Mouse (Mus musculus): ENCODE measurements around the gene Irgm1. TPM values are rescaled to one million over a fixed set of nuclear protein-coding genes. Genes with fewer than 3 reads are reported as not detected.
"Not testable (repeated sequence)": the region's sequence is repeated elsewhere in the genome, so short reads cannot be mapped to it uniquely, and the experiment has no call there.

The Irgm1 gene
- 1 to 10 TPM; 4.4 TPM for total RNA-seq (2021)

DNA sequence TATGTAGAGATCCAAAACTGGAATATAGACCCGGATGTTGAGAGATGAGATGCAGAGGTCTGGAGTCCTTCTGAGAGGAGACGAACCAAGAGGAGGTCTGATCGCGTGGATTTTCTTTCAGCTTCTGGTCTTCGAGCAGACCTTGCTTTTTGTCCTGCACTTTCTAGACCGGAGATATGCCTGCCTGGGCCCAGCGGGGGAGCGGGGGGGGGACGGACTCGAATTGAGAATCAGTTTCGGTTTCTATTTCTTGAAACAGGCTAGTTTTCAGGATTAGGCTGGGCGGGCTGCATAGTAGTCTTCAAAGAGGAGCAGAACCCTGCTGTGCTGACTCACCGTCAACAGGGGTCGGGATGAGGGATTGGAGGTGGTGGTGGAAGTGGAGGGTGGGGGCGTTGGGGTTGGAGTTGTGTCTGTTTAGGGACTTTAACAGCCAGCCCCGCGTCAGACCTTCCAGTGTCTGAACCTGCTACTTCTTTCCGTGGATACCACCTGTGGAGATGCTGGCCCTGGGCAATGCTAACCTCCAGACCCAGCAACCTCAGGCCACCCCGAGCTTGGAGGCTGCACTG, at the start of gene Irgm1:
Gene Irgm1, minus strand, starts transcription at position 483 of the 572 bp plus-strand sequence.
- DNase-seq (ENCODE audit: extremely low spot score in 1 of 2, low spot score in 1 of 2): peak; percentile 20 to 23

DNA sequence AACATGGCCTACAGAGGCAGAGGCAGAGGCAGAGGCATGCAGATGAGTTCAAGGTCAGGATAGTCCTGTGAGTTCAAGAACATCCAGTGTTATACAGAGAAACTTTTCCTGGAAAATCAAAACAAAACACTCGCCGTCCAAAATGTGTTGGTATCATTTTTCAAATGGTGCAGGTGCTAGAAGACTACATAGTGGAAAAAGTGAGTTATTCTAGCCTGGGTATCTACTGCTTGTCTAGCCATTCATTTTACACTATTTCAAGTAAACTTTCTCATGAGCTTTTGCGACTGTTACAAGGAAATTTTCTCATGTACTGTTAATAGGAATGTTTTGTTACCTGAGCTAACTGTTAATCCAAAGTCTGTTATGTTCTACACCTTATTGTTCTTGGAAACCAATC, 46.9 kb upstream of the Irgm1 start:
- DNase-seq (ENCODE audit: extremely low spot score in 1 of 2, low spot score in 1 of 2): no peak

DNA sequence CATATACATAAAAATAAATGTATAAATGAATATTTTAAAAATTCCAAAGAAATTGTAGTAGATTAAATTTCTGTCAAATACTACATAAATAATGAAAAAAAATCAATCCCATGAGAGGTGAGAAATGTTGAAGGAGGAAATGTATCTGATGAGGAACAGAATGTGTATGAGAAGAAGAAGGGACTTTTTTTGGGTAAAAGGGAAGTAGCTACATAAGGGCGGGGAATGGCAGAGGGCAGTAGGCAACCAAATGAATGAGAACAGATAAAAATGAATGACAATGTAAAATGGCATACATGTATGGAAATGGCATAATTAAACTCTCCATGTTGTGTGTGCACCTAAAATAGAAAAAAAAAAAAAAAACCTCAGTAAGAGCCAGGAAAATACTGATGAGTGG, 42.1 kb upstream of the Irgm1 start:
- DNase-seq (ENCODE audit: extremely low spot score in 1 of 2, low spot score in 1 of 2): no peak

DNA sequence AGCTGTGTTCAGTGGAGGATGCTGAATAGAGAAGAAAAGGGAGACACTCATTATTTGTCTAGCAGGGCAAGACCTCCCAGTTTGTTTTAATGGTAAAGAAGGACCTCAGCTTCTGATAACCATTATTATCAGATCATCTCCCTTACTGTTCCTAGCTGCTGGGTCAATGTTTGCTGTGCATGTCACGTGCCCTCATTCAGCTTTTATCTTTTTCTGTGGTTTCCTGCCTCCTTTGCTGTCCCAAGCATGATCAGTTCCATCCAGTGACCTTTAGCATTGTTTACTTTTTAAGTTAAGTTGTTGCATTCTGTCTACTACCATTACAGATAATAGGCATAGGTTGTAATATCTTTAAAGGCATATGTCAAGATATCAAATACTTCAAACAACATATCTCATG, 37.0 kb upstream of the Irgm1 start:
- no peak for DNase-seq (ENCODE audit: extremely low spot score in 1 of 2, low spot score in 1 of 2)

DNA sequence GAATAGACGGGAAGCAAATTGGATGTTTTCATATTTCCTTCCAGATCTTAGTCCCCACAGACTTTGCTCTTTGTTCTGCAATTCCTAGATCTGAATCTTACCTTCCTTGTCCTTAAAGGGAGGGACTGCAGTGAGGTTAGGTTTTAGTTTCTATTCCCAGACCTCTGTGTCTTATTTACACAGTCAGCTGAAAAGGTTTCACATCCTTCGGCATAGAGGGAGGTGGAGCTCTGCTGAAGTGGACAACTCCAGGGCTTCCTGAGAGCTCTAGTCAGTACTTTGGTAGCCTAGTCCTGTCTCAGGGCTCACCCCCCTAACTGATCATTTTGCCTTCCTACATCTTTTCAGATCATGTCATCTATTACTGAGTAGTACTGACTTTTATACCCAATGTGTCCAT, 30.5 kb upstream of the Irgm1 start, which contains the start of gene Gm5431:
Gene Gm5431, minus strand, starts transcription at position 194 of the 400 bp plus-strand sequence.
- DNase-seq (ENCODE audit: extremely low spot score in 1 of 2, low spot score in 1 of 2): no peak

DNA sequence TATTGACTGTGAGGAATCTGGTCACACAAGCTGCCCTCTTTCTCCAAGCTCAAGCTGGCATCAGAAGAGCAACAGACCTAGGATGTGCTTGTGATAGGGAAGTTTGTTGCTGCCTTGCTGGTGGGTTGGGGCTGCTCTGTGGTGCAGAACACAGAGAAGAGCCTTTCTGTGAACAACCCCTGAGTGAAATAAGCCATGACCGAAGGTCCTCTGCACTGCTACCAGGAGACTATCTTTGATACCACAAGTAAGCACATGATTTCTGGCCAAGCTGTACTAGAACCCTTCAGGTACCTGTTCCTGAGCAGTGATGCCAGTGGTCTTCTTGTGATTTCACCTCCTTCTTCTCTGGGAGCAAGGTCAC, 30.1 kb upstream of the Irgm1 start:
- not testable (repeated sequence) for DNase-seq (ENCODE audit: extremely low spot score in 1 of 2, low spot score in 1 of 2)

DNA sequence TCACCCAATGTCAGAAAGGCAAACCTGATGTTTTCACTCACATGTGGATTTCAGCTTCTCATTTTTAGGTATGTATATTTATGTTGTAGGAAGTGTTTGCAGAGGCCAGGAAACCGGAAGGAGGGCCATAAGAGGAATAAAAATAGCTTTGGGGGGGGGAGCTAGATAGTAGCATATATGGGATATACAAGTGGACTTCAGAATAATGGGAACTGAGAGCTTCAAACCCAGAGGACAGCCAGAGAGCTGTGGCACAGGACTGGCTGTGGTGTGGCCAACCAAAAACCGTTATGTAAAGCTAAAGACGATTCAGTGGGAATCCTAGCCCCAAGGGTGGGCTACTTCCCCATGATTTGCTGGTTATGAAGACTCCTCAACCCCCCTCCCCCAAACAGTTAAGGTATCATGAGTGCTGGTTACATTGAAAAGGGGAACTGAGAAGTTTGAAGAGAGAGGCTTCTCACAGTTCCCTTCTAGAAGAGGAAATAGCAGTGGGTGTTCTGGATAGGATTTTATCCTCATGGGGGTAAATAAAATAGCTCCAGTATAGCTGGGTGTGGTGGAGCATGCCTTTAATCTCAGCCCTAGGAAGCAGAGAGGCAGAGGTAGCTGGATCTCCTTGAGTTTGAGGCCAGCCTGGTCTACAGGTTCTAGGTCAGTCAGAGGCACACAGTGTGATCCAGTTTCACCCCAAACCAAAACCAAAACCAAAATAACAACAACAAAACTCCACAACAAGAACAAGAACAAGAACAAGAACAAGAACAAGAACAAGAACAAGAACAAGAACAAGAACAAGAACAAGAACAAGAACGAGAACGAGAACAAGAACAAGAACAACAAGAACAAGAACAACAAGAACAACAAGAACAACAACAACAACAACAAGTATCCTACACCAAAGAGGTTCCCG, 29.4 kb upstream of the Irgm1 start:
- DNase-seq (ENCODE audit: extremely low spot score in 1 of 2, low spot score in 1 of 2): not testable (repeated sequence)

DNA sequence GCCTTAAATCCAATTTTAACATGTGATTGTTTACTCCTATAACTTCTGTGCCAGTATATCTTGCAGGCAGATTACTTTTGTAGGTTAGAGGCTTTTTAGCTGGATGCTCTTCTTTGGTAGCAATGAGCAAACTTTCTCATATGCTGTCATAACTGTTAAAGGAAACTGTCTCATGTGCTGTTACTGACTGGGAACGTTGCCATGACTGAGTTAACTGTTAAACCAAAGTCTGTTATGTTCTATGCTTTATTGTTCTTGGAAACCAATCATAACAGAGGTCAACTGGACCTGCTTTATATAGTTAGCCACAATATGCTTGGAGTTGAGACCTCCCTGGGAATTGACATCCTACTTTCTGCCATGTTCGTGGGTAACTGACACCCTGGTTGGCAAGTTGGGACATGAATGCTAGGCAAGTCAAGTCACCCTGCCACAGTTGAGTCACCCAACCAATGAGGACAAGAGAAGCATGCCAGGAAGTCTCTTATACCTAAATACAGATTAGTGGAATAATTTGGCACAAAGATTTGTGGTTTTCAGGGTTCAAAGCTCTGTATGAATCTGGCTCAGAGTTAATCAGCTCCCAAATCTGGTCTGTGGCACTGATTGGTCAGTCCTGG, 27.4 kb upstream of the Irgm1 start:
- no peak for DNase-seq (ENCODE audit: extremely low spot score in 1 of 2, low spot score in 1 of 2)

DNA sequence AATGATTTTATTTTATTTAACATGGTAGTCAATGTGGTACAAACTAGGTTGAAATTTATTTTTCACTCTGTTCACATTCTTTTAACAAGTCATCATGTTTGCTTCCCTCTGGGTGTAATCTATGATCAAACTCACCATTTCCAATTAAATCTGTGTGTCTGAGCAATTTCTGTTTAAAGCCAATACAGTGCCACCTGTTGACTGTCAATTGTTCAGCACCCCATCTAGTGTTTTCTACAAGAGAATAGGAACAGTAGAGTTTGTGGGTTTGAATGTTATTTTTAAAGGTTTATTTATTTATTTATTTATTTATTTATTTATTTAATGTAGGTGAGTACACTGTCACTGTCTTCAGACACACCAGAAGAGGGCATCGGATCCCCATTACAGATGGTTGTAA, 5.2 kb upstream of the Irgm1 start:
- no peak for DNase-seq (ENCODE audit: extremely low spot score in 1 of 2, low spot score in 1 of 2)

DNA sequence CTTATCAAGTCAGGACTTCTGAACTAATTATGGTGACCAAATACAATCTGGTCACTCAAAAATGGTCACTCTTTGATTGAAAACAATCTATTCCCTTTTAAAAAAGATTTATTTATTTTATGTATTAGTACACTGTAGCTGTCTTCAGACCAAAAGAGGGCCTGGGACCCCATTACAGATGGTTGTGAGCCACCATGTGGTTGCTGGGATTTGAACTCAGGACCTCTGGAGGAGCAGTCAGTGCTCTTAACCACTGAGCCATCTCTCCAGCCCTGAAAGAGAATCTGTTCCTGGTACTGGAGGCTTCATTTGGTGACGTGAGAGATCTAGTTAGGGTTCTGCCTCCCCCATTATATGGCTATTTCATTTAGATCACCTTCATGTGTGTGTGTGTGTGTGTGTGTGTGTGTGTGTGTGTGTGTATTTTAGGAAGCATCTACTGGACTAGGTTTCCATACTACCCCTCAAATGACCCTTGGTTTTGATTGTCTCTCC, 3.9 kb upstream of the Irgm1 start:
- DNase-seq (ENCODE audit: extremely low spot score in 1 of 2, low spot score in 1 of 2): not testable (repeated sequence)

DNA sequence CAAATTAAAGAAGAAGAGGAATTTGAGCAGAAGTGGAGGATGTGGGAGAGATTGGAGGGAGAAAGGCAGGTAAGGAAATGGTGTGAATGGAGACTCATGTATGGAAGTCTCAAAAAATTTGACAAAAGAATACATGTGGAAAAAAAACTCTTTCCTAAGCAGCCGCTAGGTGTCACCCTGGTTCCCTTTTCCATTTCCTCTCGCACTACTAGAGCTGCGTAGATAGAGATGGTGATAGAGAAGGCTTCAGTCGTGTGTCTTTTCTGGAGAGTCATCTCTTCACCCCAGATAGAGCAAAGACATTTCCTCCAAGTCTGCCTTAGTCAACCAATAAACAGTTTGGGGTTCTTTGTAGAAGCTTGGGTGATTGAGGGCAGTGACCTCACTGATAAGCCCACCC, 3.0 kb upstream of the Irgm1 start:
- DNase-seq (ENCODE audit: extremely low spot score in 1 of 2, low spot score in 1 of 2): peak in 1 of 2 experiments; percentile 52

DNA sequence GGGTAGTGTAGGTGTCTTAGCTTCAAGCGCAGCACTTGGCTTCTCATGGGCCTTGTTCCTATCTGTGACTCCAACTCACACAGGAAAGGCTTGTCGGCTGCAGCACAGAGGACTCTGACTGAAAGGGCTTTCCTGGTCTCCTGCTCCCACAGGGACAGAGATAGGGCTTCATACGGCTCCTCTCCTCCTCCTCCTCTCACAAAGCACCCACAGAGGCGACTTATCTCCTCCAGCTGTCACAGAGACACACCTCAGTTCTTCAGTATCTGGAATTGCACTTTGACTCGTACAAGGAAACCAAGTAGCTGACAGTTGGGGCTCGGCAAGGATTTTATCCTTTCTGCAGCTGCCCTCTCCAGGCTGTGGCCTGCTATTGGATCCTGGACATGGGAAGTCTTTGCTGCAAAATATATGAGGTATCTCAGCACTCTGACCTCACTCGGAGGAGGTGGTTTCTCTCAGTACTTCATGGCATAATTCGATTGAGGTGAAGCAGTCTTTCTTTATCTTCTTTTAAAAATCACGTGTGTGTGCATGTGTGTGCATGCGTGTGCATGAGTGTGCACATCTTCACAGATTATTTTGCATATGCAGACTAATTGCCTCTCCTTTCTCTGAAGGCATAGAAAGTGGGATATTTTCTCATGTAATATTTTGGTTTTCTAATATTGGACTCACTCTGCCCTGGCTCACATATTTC, 2.3 kb upstream of the Irgm1 start:
- no peak for DNase-seq (ENCODE audit: extremely low spot score in 1 of 2, low spot score in 1 of 2)

DNA sequence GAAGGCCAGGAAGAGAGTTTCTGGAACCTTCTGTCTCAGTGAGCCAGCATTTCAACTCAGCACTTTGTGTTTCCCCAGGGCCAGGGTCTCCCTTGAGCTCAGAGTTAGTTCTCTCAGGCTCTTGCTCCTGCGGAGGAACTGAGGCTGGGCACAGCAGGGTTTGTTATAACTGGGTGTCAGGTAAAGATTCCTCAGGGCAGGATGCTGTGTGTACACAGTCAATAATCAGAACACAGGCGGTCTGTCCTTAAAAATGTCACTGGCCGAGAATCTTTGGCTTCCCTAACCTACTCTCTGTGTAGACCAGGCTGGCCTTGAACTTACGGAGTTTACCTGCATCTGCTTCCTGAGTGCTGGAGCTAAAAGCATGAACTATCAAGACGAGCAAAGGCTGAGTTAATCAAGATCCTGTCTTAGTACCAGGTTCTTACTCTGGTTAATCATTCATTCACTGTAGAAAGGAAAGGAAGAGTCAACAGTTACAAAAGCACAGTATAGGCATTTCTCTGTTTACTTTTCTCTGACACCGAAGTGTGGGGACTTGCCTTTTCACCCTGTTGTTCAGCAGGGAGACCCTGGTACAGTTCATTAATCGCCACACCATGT, 1.3 kb upstream of the Irgm1 start:
- DNase-seq (ENCODE audit: extremely low spot score in 1 of 2, low spot score in 1 of 2): no peak

DNA sequence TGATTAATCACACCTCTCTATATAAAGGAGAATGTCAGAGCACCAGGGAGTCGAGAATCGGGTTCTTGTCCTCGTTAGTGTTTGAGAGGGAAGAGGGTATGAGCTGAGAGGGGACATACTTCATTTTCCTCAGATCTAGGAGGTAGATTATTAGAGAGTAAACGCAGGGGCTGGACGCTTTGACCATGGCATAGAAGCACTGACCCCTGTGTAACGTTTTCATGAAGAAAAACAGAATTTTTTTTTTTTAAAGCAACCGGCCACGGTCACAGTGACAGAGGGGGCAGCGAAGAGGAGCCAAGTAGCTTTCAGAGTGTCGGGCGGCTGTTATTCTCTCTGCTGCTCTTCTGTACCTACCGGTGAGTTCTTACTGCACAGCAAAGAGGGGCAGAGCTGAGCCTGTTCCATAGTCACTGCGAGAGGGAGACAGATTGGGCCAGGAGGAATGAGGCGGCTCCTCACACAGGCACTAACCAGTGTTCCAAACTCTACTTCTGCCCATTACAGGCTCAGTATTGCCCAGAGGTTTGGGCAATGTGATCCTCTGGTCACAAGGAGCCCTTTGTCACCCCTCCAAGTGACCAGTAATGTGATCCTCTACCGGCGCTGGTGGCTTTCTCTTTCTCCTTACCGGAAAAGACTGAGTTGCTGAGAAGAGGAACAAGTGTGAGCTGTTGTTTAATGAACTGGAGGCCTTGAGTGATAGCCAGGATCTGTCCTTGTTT, 496 bp upstream of the Irgm1 start:
- peak in 1 of 2 experiments; percentile 11 for DNase-seq (ENCODE audit: extremely low spot score in 1 of 2, low spot score in 1 of 2)

DNA sequence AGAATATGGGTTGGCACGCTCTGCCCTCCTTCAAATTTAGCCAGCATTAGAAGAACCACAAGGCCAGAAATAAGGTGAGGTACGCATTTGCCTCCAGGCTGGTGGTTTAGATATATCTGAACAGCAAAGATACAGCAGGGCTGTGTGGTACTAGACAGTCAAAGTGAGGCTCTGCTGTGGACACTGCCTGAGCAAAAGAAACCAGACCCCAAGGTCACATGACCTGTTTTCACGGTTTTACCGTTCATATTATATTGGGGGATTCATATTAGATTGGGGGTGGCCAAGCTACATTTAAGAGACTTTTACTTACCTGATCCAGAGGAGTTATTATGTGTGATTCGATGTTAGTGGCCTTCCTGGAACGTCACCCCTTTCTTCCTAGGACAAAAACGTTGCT, 702 bp downstream of the Irgm1 start:
- DNase-seq (ENCODE audit: extremely low spot score in 1 of 2, low spot score in 1 of 2): no peak

DNA sequence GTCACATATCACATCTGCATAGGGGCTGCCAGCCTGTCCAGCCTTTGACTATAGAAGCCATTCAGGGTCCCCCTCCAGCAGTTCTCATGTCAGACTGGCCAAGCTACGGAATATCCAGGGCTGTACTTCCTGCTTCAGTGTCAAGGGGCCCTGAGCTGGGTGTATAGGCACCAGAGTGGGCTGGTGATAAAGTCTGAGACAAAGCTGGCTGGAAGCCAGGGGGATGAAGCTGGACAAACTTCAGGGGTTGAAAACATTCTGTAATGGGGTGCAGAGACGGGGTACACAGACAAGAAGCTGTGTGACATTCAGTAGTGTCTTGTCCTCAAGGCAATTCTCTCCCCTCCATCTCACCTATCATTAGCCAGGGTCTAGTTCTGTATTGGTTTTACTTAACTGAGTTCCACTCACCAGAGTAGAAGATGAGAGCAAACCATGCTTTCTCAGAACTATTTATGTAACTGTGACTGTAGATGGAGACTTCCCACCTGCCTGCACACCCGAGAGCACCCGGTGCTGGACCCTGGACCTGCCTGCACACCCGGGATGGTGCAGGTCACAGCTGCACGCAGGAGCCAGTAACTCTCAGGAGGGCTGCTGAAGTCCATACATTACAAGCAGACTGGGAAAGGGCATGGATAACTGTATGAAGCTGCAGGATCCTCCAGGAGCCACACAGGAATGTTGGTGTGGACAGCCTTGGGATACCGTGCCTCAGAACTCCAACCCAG, 1.9 kb downstream of the Irgm1 start:
- DNase-seq (ENCODE audit: extremely low spot score in 1 of 2, low spot score in 1 of 2): no peak

DNA sequence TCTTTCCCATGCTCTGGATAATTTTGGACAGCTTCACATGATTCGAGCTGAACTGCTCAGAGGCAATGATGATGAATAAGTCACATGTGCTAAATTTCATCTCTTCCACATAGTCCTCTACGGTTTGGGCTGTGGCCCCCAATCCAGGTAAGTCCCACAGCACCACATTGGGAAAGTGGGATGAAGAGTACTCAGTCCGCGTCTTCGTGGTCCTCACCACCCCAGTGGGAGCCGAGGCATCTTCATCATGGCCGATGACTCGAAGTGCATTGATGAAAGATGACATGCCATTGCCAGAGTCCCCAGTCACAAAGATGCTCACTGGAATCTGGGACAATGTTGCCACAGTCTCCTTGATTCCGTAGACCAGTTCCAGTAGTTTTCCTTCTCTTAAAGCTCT, 5.0 kb downstream of the Irgm1 start:
- no peak for DNase-seq (ENCODE audit: extremely low spot score in 1 of 2, low spot score in 1 of 2)

DNA sequence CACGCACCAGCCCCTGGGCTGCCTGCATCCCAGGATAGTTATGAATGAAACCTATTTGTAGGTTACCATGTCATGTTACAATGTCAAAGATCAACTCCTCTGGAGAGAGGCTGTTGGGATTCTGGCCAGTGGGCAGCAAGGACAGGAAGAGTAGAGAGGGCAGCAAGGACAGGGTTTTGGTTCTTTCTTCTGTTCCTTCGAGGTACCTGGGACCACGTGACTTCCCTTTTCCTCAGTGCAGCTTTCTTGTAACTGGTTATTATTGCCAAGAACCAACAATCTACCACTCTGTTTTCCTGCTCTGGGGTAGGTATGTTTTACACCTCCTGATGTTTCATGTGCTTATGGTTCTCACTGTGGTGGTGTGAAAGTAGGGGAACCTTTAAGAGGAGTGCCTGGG, 7.7 kb downstream of the Irgm1 start:
- no peak for DNase-seq (ENCODE audit: extremely low spot score in 1 of 2, low spot score in 1 of 2)

DNA sequence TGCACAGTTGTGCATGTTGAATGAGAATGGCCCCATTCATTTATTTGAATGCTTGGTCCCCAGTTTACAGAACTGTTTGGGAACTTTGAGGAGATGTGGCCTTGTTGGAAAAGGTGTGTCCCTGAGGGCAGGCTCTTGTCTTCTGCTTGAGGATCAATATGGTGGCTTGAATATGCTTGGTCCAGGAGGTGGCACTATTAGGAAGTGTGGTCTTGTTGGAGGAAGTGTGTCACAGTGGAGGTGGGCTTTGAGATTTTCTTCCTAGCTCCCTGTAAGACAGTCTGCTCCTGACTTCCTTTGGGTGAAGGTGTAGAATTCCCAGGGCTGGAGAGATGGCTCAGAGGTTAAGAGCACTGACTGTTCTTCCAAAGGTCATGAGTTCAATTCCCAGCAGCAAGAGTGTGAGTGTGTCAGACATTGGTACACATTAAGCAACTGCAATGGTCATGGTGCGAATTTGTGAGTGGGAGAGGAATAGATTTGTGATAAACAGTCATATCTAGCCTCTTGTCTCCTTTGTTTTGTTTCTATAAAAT, 8.6 kb downstream of the Irgm1 start:
- no peak for DNase-seq (ENCODE audit: extremely low spot score in 1 of 2, low spot score in 1 of 2)
